Mouse (Mus musculus): ENCODE data around the gene Rnps1.
A peak's percentile ranks its signal among the peaks of the same experiment; 100 is the strongest.

DNA sequence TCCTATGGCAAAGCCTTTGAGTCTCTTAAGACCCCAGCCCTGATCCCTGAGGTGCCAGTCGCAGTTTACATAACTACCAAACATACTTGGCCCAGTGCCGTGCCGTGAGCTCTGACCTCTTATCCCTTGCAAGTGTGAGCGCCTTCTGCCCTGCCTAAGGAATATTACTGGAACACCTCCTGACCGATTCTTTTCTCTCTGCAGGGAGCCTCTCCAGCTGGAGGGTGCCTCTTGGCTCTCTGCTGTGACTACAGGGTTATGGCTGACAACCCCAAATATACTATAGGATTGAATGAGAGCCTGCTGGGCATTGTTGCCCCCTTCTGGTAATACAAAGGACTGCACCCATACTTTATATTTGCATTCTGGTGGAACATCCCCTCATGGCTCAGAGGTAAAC is 22.7 kb downstream of the Rnps1 start:
- no peak for TF ChIP-seq POLR2A (IDR thresholded peaks at IDR 0.05; ENCODE audit: borderline replicate concordance, control insufficient read depth, low read depth, low read length)
- peak; percentile 12; the same call in 1 of the 2 replicates for TF ChIP-seq CTCF (IDR thresholded peaks at IDR 0.05; ENCODE audit: control insufficient read depth, insufficient read depth, low read length)

Measured in bone marrow, adult 2 months (tissue).